Mouse (Mus musculus) 3134 (cell line): ENCODE data around the gene Ybx2.

Source experiments
- DNase-seq: peaks from one replicate; pipeline ENCODE4 v3.0.0-alpha.2; 2011; ENCODE audit warnings: low spot score; ENCODE audit not compliant: insufficient read length; ENCODE audit errors: extremely low read depth

Gene Ybx2

DNA sequence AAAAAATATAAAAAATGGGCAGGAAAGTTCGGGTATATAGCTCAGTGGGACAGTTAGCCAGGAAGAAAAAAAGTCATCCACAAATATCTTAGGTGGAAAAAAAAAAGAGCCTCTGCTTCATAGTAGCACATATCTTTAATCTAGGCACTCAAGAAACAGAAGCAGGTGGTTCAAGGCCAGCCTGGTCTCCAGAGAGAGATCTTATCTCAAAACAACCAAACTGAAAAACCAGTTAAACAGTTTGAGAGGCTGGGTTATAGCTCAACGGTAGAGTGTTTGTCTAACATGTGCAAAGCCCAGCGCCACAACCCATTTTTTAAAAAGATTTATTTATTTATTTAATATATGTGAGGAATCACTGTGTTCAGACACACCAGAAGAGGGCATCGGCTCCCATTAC is 2.5 kb upstream of the Ybx2 start:
- DNase-seq = no peak

DNA sequence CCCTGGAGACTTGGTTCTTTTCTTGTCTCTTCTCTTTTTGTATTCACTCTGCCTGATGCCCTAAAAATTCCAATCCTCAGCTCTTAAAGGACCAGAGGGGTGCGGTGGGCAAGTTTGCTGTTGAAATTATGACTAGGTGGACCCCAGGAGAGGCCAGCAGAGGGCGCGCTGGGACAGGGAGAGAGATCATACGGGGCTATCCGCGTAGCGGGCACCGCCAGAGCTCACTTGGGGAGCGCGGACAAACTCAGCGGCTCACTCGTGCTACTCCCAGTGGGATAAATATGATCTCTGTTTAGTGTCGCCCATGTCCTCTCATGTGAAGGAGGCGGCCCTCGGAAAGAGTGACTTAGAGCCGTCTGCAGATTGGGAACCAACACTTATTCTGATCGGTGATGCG is 1.4 kb upstream of the Ybx2 start:
- DNase-seq = peak; percentile 37

GRCm38 (mm10) chr11:69934681-69935080 is 915 bp upstream of the Ybx2 start:
- DNase-seq = no peak

DNA sequence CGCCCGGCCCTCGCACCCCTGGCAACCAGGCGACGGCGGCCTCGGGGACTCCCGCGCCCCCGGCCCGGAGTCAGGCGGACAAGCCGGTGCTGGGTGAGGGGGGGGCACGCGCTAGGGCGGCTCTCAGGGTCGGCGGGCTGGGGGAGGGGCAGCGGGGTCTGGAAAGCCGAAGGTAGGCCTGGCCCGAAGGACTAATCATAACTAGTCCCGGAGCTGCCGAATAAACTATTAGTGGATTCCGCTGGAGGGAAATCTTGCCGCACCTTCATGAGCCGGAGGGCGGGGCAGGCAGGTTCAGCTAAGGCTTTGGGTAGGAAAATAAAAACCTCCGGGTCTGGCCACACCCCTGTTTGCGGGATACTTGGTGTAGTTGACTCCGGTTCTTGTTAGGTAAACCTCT is 560 bp downstream of the Ybx2 start:
- no peak for DNase-seq

DNA sequence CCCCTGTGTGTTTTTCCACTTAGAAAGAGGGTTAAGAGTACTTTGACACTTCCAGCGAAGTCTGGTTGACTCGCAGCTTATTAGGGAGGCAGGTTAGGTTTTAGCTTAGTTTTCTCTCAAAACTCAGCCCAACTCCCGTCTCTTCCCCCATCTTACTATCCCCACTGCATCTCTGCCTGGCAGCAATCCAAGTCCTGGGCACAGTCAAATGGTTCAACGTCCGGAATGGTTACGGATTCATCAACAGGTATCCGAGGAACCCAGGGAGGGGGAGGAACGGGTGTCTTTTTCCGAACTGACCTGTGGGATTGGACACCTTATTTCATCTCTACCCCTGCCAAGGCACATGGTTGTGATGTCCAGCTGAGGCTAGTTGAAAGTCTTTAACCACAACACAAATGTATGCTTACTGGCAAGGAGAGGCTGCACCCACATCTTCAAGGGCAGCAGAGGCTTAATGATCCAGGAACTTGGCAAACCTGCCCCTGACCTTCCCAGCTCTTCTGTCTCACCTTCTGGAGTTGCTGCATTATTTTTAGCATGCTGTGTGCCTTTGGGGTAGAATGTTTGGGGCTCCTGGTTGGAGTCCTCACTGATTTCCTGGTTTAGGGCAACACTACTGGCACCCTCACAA is 1.2 kb downstream of the Ybx2 start:
- no peak for DNase-seq

DNA sequence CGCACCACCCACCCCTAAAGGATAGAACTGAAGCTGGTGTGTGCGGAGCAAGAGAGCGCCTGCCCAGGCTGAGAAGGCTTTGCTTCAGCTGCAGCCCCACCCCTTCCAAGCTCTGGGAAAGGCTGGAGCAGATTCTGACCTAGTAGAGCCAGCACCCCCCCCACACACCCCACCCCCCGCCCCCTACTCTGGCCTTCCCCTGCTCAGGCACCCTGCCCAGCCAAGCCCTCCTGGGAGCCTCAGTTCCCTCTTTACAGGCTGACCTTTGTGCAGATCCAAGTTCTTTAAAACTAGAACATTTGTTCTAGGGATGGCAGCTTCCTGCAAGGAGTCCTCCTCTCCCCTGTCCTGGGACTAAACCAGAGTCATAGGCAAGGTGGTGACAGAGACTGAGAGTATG is 1.8 kb downstream of the Ybx2 start:
- DNase-seq = no peak

- no peak for DNase-seq
Measured at GRCm38 (mm10) chr11:69937834-69938233, 2.2 kb downstream of the Ybx2 start.

- DNase-seq = no peak
Measured at GRCm38 (mm10) chr11:69938401-69938979, 2.9 kb downstream of the Ybx2 start.

DNA sequence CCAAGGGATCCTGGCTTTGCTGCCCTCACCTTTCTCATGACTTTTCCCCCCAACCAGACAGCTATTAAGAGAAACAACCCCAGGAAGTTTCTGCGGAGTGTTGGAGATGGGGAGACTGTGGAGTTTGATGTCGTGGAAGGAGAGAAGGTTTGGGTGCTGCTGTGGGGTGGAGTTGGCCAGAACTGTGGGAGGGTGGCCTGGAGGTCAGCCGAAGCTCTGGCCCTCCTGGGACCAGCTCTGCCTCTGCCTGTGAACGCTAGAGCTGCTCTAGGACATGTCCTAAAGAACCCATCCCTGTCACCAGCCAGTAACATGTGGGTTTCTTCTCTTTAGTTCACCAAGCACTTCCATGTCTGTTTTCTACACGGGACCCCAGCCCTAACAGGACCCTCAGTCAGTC is 3.6 kb downstream of the Ybx2 start:
- DNase-seq = no peak

DNA sequence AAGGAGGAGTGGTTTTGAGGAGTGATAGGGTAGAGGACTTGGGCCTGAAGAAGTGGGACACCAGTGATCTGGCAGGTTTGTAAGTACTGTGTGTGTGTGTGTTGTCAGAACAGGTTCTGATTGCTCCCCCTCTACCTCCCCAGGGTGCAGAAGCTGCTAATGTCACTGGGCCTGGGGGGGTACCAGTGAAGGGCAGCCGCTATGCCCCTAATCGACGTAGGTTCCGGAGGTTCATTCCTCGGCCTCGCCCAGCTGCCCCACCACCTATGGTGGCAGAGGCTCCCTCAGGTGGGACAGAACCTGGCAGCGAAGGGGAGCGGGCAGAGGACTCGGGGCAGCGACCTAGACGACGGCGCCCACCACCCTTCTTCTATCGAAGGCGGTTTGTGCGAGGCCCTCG is 4.1 kb downstream of the Ybx2 start:
- no peak for DNase-seq

- DNase-seq = no peak
Measured at GRCm38 (mm10) chr11:69940962-69941361, 5.4 kb downstream of the Ybx2 start.

DNA sequence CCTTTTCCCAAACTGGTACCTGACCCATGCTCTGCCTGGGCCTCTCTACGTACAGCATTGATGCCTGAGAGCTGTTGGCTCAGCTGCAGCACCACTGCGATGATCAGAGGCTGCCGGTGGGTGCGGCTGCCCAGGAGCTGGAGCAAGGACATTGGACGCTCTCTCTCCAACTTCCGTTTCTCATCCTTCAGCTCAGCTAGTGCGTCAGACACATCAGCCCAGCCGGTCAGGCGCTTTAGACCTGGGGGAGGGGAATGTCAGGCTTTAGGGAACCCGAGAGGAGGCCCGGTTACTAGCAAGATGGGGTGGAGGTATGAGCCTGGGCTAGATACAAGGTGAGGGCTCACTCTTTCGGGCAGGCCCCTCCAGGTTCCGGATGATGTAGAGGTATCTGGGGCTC is 9.6 kb downstream of the Ybx2 start:
- no peak for DNase-seq

DNA sequence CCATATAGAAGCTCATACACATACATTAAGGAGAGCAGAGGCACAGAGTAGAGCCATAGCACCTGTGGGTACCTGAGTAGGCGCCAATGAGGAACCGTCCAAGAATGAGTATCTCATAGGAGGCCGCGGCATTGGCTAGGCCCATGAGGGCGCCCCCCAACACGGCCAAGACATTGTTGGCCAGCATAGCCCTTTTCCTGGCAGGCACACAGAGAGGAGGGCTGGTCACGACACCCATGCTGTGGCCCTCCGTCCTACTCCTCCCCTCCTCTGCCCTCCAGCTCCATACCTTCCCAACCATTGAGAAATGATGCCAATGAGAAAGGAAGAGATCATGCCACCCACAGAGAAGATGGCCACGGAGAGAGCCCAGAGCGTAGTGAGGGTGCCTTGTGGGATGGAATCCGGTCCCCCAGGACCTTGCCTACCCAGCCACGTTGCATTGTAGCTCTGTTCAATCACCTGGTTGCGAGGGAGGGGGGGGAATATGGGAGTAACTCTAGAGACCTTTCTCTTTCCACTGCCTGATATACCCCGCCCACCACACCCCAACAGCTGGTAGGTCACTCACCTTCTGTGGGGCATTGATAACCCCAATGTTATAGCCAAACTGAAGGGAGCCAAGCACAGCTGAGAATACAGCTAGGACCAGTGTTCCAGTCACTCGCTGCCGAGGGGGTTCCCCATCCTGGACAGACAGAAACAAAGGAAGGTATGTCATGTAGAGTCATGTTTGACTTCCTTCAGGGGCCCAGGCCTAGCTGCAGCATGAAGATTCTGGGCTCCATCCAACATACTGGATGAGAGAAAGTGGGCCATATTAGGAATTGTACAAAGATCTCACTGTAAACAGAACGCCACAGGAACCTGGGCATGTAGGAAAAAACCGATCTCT is 10.6 kb downstream of the Ybx2 start:
- DNase-seq = no peak

GRCm38 (mm10) chr11:69947337-69948065 is 11.9 kb downstream of the Ybx2 start:
- DNase-seq = no peak

DNA sequence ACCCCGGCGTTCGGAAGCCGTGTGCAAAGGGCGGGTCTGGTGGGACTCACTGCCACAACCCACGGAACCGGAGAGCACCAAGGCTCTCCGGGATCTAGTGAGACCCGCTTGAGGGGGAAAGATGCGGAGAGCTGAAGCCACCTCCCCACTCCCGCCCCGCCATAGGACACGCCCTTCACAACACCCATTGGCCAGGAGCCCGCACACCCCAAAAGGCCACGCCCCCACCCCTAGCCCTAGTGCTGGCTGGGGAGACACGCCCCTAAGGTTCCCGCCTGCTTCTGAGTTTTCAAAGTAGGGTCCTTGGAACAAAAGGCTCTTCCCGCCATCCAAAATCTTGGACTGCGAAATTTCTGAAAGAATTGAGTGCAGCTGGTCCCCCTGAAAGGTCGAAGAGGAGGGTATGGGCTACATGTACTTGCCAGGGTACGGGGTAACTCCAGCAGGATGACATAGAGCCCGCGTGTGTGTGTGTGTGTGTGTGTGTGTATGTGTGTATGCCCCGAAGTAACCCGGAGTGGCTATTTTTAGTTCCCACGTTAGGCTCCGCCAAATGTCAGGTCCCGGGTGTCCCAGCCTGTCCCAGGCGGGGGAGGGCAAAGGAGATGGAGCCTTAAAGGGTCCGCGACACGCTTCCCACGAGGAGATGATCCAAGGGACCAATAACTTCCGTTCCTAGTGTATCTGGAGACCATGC is 12.6 kb downstream of the Ybx2 start, which contains the start of gene Slc2a4:
Gene Slc2a4, minus strand, starts transcription at position 123 of the 697 bp plus-strand sequence.
- peak; percentile 58 for DNase-seq

GRCm38 (mm10) chr11:69948763-69949150 is 13.2 kb downstream of the Ybx2 start:
- peak; percentile 67 for DNase-seq

DNA sequence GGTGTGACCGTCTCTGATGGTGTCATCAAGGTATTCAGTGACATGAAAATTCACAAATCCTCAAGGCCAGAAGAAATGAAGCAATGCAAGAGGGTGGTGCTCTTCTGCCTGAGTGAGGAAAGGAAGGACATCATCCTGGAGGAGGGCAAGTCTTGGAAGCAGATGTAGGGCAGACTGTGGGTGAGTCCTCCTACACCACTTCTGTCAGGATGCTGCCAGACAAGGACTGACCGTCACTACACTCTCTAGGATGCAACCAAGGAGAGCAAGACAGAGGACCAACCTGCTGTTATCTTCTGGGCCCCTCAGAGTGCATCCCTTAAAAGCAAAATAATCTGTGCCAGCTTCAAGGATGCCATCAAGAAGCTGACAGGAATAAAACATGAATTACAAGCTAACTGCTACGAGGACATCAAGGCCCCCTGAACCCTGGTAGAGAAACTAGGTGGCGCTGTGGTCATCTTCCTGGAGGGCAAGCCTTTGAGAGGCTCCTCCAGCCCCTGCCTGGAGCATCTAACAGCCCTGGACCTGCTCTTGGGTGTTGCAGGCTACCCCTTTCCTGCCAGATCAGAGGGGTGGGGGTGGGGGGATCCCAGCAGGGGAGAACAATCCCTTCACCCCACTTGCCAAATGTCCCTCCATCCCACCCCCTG is 15.3 kb downstream of the Ybx2 start:
- no peak for DNase-seq

GRCm38 (mm10) chr11:69952274-69952673 is 16.7 kb downstream of the Ybx2 start:
- no peak for DNase-seq

GRCm38 (mm10) chr11:69953267-69953915 is 17.8 kb downstream of the Ybx2 start:
- no peak for DNase-seq
